Mouse (Mus musculus) neural tube, embryonic 11.5 days (tissue): ENCODE data around the gene Slc12a8. TPM values are rescaled to one million over a fixed set of nuclear protein-coding genes. Genes with fewer than 3 reads are reported as not detected.
A peak's percentile ranks its signal among the peaks of the same experiment; 100 is the strongest.

ENCODE experiments used
- ATAC-seq: fragments of 200-750 bp; cut with Nextera tagmentation; 2 replicates; pipeline ENCODE4 v1.8.0; 2017; ENCODE audit warnings: moderate number of reproducible peaks, mild to moderate bottlenecking, moderate TSS enrichment, moderate library complexity; ENCODE audit not compliant: insufficient read depth, low FRiP score, low TSS enrichment
- DNase-seq: peaks from one replicate; pipeline ENCODE4 v3.0.0-alpha.2; 2015; ENCODE audit warnings: low spot score
- H3K27ac ChIP-seq: fragments of 300-500 bp; sonication (generic); 2 replicates; pipeline ENCODE4 v1.5.1; 2014; ENCODE audit warnings: low read depth, mild to moderate bottlenecking, low read length
- H3K27me3 ChIP-seq: fragments of 300-500 bp; sonication (generic); 2 replicates; pipeline ENCODE4 v1.6.1; 2014; ENCODE audit warnings: mild to moderate bottlenecking, low read length, mixed read lengths; ENCODE audit not compliant: control insufficient read depth, insufficient read depth
- H3K36me3 ChIP-seq: fragments of 300-500 bp; sonication (generic); 2 replicates; pipeline ENCODE4 v1.6.1; 2014; ENCODE audit warnings: mild to moderate bottlenecking, low read length, moderate library complexity, mixed read lengths; ENCODE audit not compliant: control insufficient read depth, insufficient read depth
- H3K4me1 ChIP-seq: fragments of 300-500 bp; sonication (generic); 2 replicates; pipeline ENCODE4 v1.6.1; 2014; ENCODE audit warnings: low read length, mixed read lengths; ENCODE audit not compliant: control insufficient read depth, insufficient read depth
- H3K4me2 ChIP-seq: fragments of 300-500 bp; sonication (generic); 2 replicates; pipeline ENCODE4 v1.6.1; 2014; ENCODE audit warnings: low read depth, mild to moderate bottlenecking, moderate library complexity
- H3K4me3 ChIP-seq: fragments of 300-500 bp; sonication (generic); 2 replicates; pipeline ENCODE4 v1.5.1; 2014; ENCODE audit warnings: low read depth, low read length
- H3K9ac ChIP-seq: fragments of 300-500 bp; sonication (generic); 2 replicates; pipeline ENCODE4 v1.6.1; 2014; ENCODE audit warnings: mild to moderate bottlenecking, low read length
- H3K9me3 ChIP-seq: fragments of 300-500 bp; sonication (generic); 2 replicates; pipeline ENCODE4 v1.6.1; 2016; ENCODE audit warnings: low read length; ENCODE audit not compliant: control insufficient read depth
- WGBS: fragments of 180-500 bp; shearing (Covaris S2); extraction: QIAGEN DNeasy Blood & Tissue Kit; methylation state at CpG from one replicate; pipeline ENCODE4 v1.1.7; 2014; 5-methylcytosine and 5-hydroxymethylcytosine counted together
- polyA plus RNA-seq: library from polyadenylated mRNA; unstranded; fragments of >200 nt; fragmentation: Nextera tagmentation; extraction: Ambion mirVana; gene quantifications from 2 replicates; pipeline ENCODE4 v1.2.1, GENCODE M21; 2014

The Slc12a8 gene
- polyA plus RNA-seq, 1 experiment from 2014 or later, result 0.78 TPM

DNA sequence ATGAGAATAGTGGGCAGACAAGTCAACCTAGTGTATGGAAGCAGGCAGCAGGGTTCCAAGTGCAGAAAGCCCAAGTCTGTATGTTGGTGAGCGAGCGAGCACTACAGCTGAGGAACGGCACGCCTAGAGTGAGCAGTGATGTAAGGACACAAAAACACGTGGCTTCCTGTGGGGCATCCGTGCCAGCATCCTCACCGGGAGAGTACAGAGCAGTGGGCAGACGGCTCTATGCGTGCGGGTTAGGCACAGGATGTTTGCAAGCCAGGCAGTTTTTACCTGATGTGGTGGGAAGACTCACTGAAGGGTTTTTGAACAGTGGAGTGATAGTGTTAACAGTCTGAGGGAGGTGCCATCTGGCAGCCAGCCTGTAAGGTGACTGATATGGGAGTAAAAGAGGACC lies 190.9 kb downstream of the Slc12a8 start:
- no peaks in the 10 kb centered on the region for H3K9me3 ChIP-seq
- H3K27ac ChIP-seq, result no peak overlapping the region
- peaks cover 6% of the 10 kb centered on the region; the same call in 1 of the 2 replicates for H3K4me1 ChIP-seq
- H3K27me3 ChIP-seq, result no peaks in the 10 kb centered on the region
- H3K4me3 ChIP-seq, result no peak overlapping the region
- 96% methylated on average over 10 of the region's 10 CpGs for WGBS
- no peak overlapping the region for H3K9ac ChIP-seq
- no peak for DNase-seq
- H3K4me2 ChIP-seq, result no peak overlapping the region
- peaks cover 3% of the 10 kb centered on the region; the same call in 1 of the 2 replicates for H3K36me3 ChIP-seq
- no peak for ATAC-seq

DNA sequence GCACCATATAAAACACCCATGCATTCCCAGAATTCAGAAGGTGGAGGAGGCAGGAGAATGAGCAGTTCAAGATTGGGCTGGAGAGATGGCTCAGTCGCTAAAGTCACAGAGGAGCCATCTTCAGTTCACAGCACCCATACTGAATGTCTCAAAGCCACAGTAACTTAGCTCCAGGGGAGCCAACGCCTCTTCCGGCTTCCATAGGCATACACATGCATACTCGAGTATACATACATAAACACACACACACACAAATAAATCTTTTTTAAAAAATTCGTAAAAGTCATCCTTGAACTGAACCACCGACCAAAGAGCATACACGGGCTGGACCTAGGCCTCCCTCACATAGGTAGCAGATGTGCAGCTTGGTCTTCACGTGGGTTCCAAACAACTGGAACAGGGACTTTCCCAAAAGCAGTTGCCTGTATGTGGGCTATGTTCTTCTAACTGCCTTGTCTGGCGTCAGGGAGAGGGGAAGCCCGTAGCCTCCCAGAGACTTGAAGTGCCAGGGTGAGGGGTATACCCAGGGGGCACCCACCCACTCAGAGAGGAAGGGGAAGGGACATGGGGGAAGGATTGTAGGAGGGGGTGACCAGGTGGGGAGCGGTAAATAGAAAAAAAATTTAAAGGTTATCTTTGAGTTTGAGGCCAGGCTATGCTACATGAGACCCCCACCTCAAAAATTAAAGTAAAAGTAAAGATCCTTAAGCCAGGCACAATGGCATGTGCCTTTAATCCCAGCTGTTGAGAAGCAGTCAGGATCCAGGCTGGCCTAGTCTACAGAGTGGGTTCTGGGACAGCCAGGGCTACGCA lies 191.7 kb downstream of the Slc12a8 start:
- Histone ChIP-seq H3K27me3 (no peaks in the 10 kb centered on the region), H3K4me3 (no peak overlapping the region), H3K27ac (peak overlapping the region; percentile 34; the same call in 1 of the 2 replicates), H3K9ac (no peak overlapping the region), H3K9me3 (no peaks in the 10 kb centered on the region), H3K36me3 (peaks cover 3% of the 10 kb centered on the region; the same call in 1 of the 2 replicates), H3K4me2 (no peak overlapping the region), H3K4me1 (peaks cover 6% of the 10 kb centered on the region; the same call in 1 of the 2 replicates)
- 92% methylated on average over 12 of the region's 12 CpGs for WGBS
- no peak for ATAC-seq
- DNase-seq, result no peak

Other genes starting within 250 kb of the Slc12a8 start
- 45.4 and 46.5 TPM in 2 replicates for gene Zfp148, start 136.5 kb upstream of the Slc12a8 start, polyA plus RNA-seq
- gene Heg1, start 167.0 kb downstream of the Slc12a8 start, polyA plus RNA-seq, result 21.9 and 22.4 TPM in 2 replicates